Mouse (Mus musculus) kidney, embryonic 14.5 days (tissue): Measurements from ENCODE around the gene Gm21981. TPM values are rescaled to one million over a fixed set of nuclear protein-coding genes. Genes with fewer than 3 reads are reported as not detected.
A peak's percentile ranks its signal among the peaks of the same experiment; 100 is the strongest.

ENCODE experiments used
- ATAC-seq: fragments of 200-750 bp; cut with Nextera tagmentation; 2 replicates; pipeline ENCODE4 v1.8.0; 2017; ENCODE audit warnings: moderate number of reproducible peaks, mild to moderate bottlenecking, moderate TSS enrichment, moderate library complexity; ENCODE audit not compliant: low FRiP score, low TSS enrichment
- H3K27ac ChIP-seq: fragments of 300-500 bp; sonication (generic); 2 replicates; pipeline ENCODE4 v1.5.1; 2014; ENCODE audit warnings: low read depth, mild to moderate bottlenecking, low read length, moderate library complexity, mixed read lengths
- H3K27me3 ChIP-seq: fragments of 300-500 bp; sonication (generic); 2 replicates; pipeline ENCODE4 v1.6.1; 2014; ENCODE audit warnings: mild to moderate bottlenecking, low read length; ENCODE audit not compliant: control insufficient read depth, insufficient read depth
- H3K36me3 ChIP-seq: fragments of 300-500 bp; sonication (generic); 2 replicates; pipeline ENCODE4 v1.6.1; 2014; ENCODE audit warnings: low read length, mixed read lengths; ENCODE audit not compliant: control insufficient read depth, insufficient read depth
- H3K4me1 ChIP-seq: fragments of 300-500 bp; sonication (generic); 2 replicates; pipeline ENCODE4 v1.6.1; 2014; ENCODE audit warnings: low read length, mixed read lengths; ENCODE audit not compliant: control insufficient read depth, insufficient read depth
- H3K4me2 ChIP-seq: fragments of 300-500 bp; sonication (generic); replicated peaks from 2 replicates; pipeline ENCODE4 v1.6.1; 2014; ENCODE audit warnings: low read depth, mild to moderate bottlenecking, low read length
- H3K4me3 ChIP-seq: fragments of 300-500 bp; sonication (generic); 2 replicates; pipeline ENCODE4 v1.5.1; 2014; ENCODE audit warnings: mild to moderate bottlenecking, low read length
- H3K9ac ChIP-seq: fragments of 300-500 bp; sonication (generic); 2 replicates; pipeline ENCODE4 v1.6.1; 2014; ENCODE audit warnings: low read depth, mild to moderate bottlenecking, low read length, moderate library complexity
- H3K9me3 ChIP-seq: fragments of 300-500 bp; sonication (generic); 2 replicates; pipeline ENCODE4 v1.6.1; 2016; ENCODE audit warnings: low read length; ENCODE audit not compliant: control insufficient read depth
- WGBS: fragments of 180-500 bp; shearing (Covaris S2); extraction: QIAGEN DNeasy Blood & Tissue Kit; methylation state at CpG from one replicate; pipeline ENCODE4 v1.1.7; 2014; 5-methylcytosine and 5-hydroxymethylcytosine counted together
- polyA plus RNA-seq: library from polyadenylated mRNA; unstranded; fragments of >200 nt; fragmentation: Nextera tagmentation; extraction: Ambion mirVana; gene quantifications from 2 replicates; pipeline ENCODE4 v1.2.1, GENCODE M21; 2014

Gm21981 gene
- polyA plus RNA-seq, 1 experiment from 2014 or later, result 0.55 TPM

DNA sequence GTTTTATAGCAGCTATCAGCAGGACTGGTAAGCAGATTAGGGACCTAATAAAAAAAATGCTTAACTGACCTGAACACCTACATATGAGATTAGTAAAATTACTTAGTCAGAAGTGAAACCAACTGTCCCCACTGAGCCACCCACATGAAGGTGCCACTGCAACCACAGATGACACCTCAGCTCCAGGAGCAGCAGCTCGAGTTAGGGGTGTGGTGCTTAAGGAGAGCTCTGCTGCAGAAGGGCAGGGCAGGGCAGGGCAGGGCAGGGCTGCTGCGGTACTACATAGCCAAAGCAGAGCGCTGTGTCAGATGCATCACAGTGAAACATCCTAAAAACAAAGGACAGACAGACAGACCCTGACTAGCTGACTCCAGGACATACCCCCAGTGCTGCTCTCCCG is 11.4 kb downstream of the Gm21981 start:
- Histone ChIP-seq H3K4me2 (no peak overlapping the region), H3K9me3 (no peaks in the 10 kb centered on the region), H3K27me3 (no peaks in the 10 kb centered on the region), H3K36me3 (peaks cover 59% of the 10 kb centered on the region), H3K9ac (no peak overlapping the region), H3K4me3 (no peak overlapping the region), H3K4me1 (peaks cover 6% of the 10 kb centered on the region; the same call in 1 of the 2 replicates), H3K27ac (no peak overlapping the region)
- no peak for ATAC-seq
- 82% methylated on average over 4 of the region's 4 CpGs for WGBS

- peak overlapping the region; percentile 38; the same call in 1 of the 2 replicates for H3K27ac ChIP-seq
These were observed 15.6 kb downstream of the Gm21981 start for GRCm38 (mm10) chr17:47678702-47679101.

GRCm38 (mm10) chr17:47678238-47678637 is 16.0 kb downstream of the Gm21981 start:
- 73% methylated on average over 5 of the region's 5 CpGs for WGBS
- ATAC-seq, result no peak
- H3K27ac ChIP-seq, result peak overlapping the region; percentile 38; the same call in 1 of the 2 replicates

More at GRCm38 (mm10) chr17:47678702-47679101, 15.6 kb downstream of the Gm21981 start:
- no peak overlapping the region for H3K4me3 ChIP-seq
- H3K4me2 ChIP-seq, result no peak overlapping the region
- no peak overlapping the region for H3K9ac ChIP-seq
- no peaks in the 10 kb centered on the region for H3K27me3 ChIP-seq
- 75% methylated on average over 5 of the region's 5 CpGs for WGBS
- no peaks in the 10 kb centered on the region for H3K9me3 ChIP-seq
- no peaks in the 10 kb centered on the region for H3K4me1 ChIP-seq
- ATAC-seq, result no peak
- peaks cover 37% of the 10 kb centered on the region for H3K36me3 ChIP-seq

GRCm38 (mm10) chr17:47676581-47676980 is 17.7 kb downstream of the Gm21981 start:
- H3K4me3 ChIP-seq, result no peak overlapping the region
- no peak overlapping the region for H3K4me2 ChIP-seq
- H3K9ac ChIP-seq, result no peak overlapping the region
- peaks cover 27% of the 10 kb centered on the region for H3K36me3 ChIP-seq
- ATAC-seq, result no peak
- no peaks in the 10 kb centered on the region for H3K9me3 ChIP-seq
- WGBS, result 22% methylated on average over 9 of the region's 9 CpGs
- H3K27ac ChIP-seq, result no peak overlapping the region
- peaks cover 3% of the 10 kb centered on the region; the same call in 1 of the 2 replicates for H3K27me3 ChIP-seq
- peaks cover 11% of the 10 kb centered on the region for H3K4me1 ChIP-seq

More at GRCm38 (mm10) chr17:47678238-47678637, 16.0 kb downstream of the Gm21981 start:
- H3K9me3 ChIP-seq, result no peaks in the 10 kb centered on the region
- no peak overlapping the region for H3K4me2 ChIP-seq
- peaks cover under 1% of the 10 kb centered on the region; the same call in 1 of the 2 replicates for H3K27me3 ChIP-seq
- no peak overlapping the region for H3K4me3 ChIP-seq
- peaks cover 32% of the 10 kb centered on the region for H3K36me3 ChIP-seq
- H3K9ac ChIP-seq, result no peak overlapping the region
- H3K4me1 ChIP-seq, result peaks cover 1% of the 10 kb centered on the region; the same call in 1 of the 2 replicates

DNA sequence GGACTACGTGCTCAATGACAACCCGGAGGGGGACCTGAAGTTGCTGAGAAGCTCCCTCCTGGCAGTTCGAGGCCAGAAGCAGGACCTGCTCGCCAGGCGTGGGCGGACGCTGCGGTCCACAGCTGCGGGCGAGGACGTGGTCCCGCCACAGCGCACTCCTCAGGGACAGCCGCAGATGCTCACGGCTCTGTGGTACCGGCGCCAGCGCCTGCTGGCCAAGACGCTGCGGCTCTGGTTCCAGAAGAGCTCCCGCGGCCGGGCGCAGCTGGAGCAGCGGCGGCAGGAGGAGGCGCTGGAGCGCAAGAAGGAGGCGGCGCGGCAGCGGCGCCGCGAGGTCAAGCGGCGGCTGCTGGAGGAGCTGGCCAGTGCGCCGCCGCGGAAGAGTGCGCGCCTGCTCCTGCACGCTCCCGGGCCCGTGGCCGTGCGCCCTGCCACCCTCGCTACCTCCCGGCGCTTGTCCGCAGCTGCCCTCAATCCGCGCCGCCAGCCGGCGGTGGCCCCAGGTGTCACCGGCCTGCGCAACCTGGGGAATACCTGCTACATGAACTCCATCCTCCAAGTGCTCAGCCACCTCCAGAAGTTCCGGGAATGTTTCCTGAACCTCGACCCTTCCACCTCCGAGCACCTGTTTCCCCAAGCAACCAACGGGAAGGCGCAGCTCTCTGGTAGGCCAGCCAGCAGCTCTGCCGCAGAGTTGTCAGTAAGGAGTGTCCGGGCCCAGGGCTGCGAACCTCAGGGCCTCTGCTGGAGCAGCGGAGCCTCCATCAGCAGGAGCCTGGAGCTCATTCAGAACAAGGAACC is 21.7 kb downstream of the Gm21981 start:
- Histone ChIP-seq H3K36me3 (peaks cover 2% of the 10 kb centered on the region; the same call in 1 of the 2 replicates), H3K9me3 (no peaks in the 10 kb centered on the region), H3K4me1 (peaks cover 11% of the 10 kb centered on the region), H3K27me3 (peaks cover 3% of the 10 kb centered on the region; the same call in 1 of the 2 replicates), H3K4me2 (peak overlapping the region; percentile 92), H3K4me3 (peak overlapping the region; percentile 45), H3K9ac (peak overlapping the region; percentile 51), H3K27ac (no peak overlapping the region)
- WGBS, result 4% methylated on average over 63 of the region's 68 CpGs
- ATAC-seq, result peak; percentile 82

DNA sequence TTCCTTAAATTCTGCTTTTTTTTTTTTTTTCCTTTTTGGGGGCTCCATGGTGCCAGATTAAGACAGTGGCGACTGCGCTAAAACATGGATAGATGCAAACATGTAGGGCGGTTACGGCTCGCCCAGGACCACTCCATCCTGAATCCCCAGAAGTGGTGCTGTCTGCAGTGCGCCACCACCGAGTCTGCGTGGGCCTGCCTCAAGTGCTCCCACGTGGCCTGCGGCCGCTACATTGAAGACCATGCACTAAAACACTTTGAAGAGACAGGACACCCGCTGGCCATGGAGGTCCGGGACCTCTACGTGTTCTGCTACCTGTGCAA is 22.3 kb downstream of the Gm21981 start:
- Histone ChIP-seq H3K27ac (no peak overlapping the region), H3K9ac (peak overlapping the region; percentile 51; the same call in 1 of the 2 replicates), H3K9me3 (no peaks in the 10 kb centered on the region), H3K36me3 (peaks cover 2% of the 10 kb centered on the region; the same call in 1 of the 2 replicates), H3K4me1 (peaks cover 11% of the 10 kb centered on the region), H3K4me2 (peak overlapping the region; percentile 92), H3K27me3 (peaks cover 3% of the 10 kb centered on the region; the same call in 1 of the 2 replicates), H3K4me3 (peak overlapping the region; percentile 45)
- peak; percentile 71 for ATAC-seq
- 10% methylated on average over 14 of the region's 14 CpGs for WGBS

GRCm38 (mm10) chr17:47669166-47669565 is 25.1 kb downstream of the Gm21981 start:
- Histone ChIP-seq H3K4me3 (no peak overlapping the region), H3K27me3 (peaks cover 3% of the 10 kb centered on the region; the same call in 1 of the 2 replicates), H3K9ac (no peak overlapping the region), H3K27ac (no peak overlapping the region), H3K36me3 (no peaks in the 10 kb centered on the region; the same call in 1 of the 2 replicates), H3K4me1 (peaks cover 11% of the 10 kb centered on the region), H3K4me2 (no peak overlapping the region), H3K9me3 (no peaks in the 10 kb centered on the region)
- ATAC-seq, result no peak
- 78% methylated on average over 4 of the region's 4 CpGs for WGBS

GRCm38 (mm10) chr17:47664474-47664873 is 29.8 kb downstream of the Gm21981 start:
- H3K4me2 ChIP-seq, result no peak overlapping the region
- no peaks in the 10 kb centered on the region for H3K27me3 ChIP-seq
- H3K4me1 ChIP-seq, result no peaks in the 10 kb centered on the region
- H3K9ac ChIP-seq, result no peak overlapping the region
- no peaks in the 10 kb centered on the region for H3K36me3 ChIP-seq
- H3K4me3 ChIP-seq, result no peak overlapping the region
- no peak overlapping the region for H3K27ac ChIP-seq
- H3K9me3 ChIP-seq, result no peaks in the 10 kb centered on the region
- ATAC-seq, result no peak
- 90% methylated on average over 7 of the region's 7 CpGs for WGBS
